Mouse (Mus musculus): ENCODE results near the gene Prpsap1.

DNA sequence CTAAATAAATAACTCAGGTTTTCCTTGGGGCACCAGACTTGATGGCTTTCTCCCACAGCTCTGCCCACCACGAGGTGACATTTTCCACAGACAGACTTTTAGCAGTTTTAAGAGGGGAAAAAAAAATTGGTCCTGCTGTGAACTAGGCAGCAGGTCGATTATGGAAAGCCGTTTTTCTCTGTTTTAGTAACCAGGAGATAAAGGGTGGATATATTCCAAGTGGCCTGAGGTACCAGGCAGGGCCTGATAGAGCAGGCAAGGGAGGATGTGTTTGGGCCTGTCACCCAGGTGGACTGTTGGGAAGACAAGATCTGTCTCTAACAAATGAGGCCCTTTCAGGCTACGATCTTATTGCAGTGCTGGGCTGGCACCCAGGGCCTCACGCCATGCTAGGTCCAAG lies 11.6 kb upstream of the Prpsap1 start:
- TF ChIP-seq CTCF (IDR thresholded peaks at IDR 0.05; ENCODE audit: borderline replicate concordance, insufficient read depth, low read length): no peak
- no peak for TF ChIP-seq POLR2A (IDR thresholded peaks at IDR 0.05; ENCODE audit: low read depth, low read length)

Data from embryonic fibroblast, embryonic 13.5 days (primary cell).